Mouse (Mus musculus) MEL (cell line): ENCODE data around the gene Schip1. TPM values are rescaled to one million over a fixed set of nuclear protein-coding genes. Genes with fewer than 3 reads are reported as not detected.

Source experiments
- DNase-seq: peaks from one replicate; pipeline ENCODE4 v3.0.0; 2011; ENCODE audit warnings: low read depth, low spot score
- H3K27ac ChIP-seq: 2 replicates; pipeline ENCODE4 v1.5.1; 2012; ENCODE audit warnings: low read depth, mild to moderate bottlenecking, control low read depth, low read length, moderate library complexity; ENCODE audit not compliant: control insufficient read depth
- H3K27me3 ChIP-seq, 2 experiments: fragments of 150-350 bp in 1 of 2; sonication (generic) in 1 of 2; 2 replicates each; pipeline ENCODE4 v1.6.1; 2012; ENCODE audit warnings: low read length in 2 of 2, mild to moderate bottlenecking in 2 of 2, improper control_type of control experiment in 1 of 2, moderate library complexity in 1 of 2; ENCODE audit not compliant: insufficient read depth in 2 of 2, control insufficient read depth in 1 of 2
- H3K36me3 ChIP-seq, 2 experiments: 2 replicates each; pipeline ENCODE4 v1.6.1; 2012 to 2014; ENCODE audit warnings: low read length in 2 of 2, improper control_type of control experiment in 1 of 2, inconsistent platforms in 1 of 2, mild to moderate bottlenecking in 1 of 2; ENCODE audit not compliant: insufficient read depth in 2 of 2, control insufficient read depth in 1 of 2
- H3K4me1 ChIP-seq, 2 experiments: fragments of 150-350 bp in 1 of 2; sonication (generic) in 1 of 2; 2 replicates each; pipeline ENCODE4 v1.6.1; 2012; ENCODE audit warnings: low read length in 2 of 2, improper control_type of control experiment in 1 of 2, mild to moderate bottlenecking in 1 of 2; ENCODE audit not compliant: insufficient read depth in 2 of 2, control insufficient read depth in 1 of 2
- H3K4me3 ChIP-seq, 2 experiments: fragments of 150-350 bp in 1 of 2; sonication (generic) in 1 of 2; 2 replicates each; pipeline ENCODE4 v1.5.1; 2012; ENCODE audit warnings: low read depth in 2 of 2, low read length in 2 of 2, mild to moderate bottlenecking in 2 of 2, moderate library complexity in 2 of 2, control low read depth in 1 of 2, improper control_type of control experiment in 1 of 2; ENCODE audit not compliant: control insufficient read depth in 1 of 2, insufficient read depth in 1 of 2
- H3K79me2 ChIP-seq: 2 replicates; pipeline ENCODE4 v1.6.1; 2012; ENCODE audit warnings: mild to moderate bottlenecking, low read length, moderate library complexity; ENCODE audit not compliant: control insufficient read depth, poor library complexity, insufficient read depth
- H3K9ac ChIP-seq: 2 replicates; pipeline ENCODE4 v1.6.1; 2012; ENCODE audit warnings: low read depth, mild to moderate bottlenecking, control low read depth, low read length, moderate library complexity; ENCODE audit not compliant: control insufficient read depth, poor library complexity, severe bottlenecking
- H3K9me3 ChIP-seq: fragments of 150-350 bp; sonication (generic); replicated peaks from 2 replicates; pipeline ENCODE4 v1.6.1; 2012; ENCODE audit warnings: mild to moderate bottlenecking, low read length, improper control_type of control experiment, moderate library complexity; ENCODE audit not compliant: insufficient read depth
- CHD1 ChIP-seq: IDR thresholded peaks from 2 replicates; pipeline ENCODE4 v1.6.1; 2012; ENCODE audit warnings: low read depth, mild to moderate bottlenecking, inconsistent platforms, low read length, improper control_type of control experiment
- CTCF ChIP-seq, 3 experiments: IDR thresholded peaks in 2 of 3; conservative IDR thresholded peaks in 1 of 3; 2 replicates each; pipeline ENCODE4 v1.5.1; 2011 to 2012; ENCODE audit warnings: low read length in 3 of 3, low read depth in 2 of 3, mild to moderate bottlenecking in 2 of 3, improper control_type of control experiment in 1 of 3, inconsistent platforms in 1 of 3, mixed read lengths in 1 of 3, moderate library complexity in 1 of 3; ENCODE audit not compliant: control insufficient read depth in 1 of 3, insufficient read depth in 1 of 3, poor library complexity in 1 of 3, severe bottlenecking in 1 of 3
- E2F4 ChIP-seq: IDR thresholded peaks from 2 replicates; pipeline ENCODE4 v1.6.1; 2011; ENCODE audit warnings: low read depth, low read length, improper control_type of control experiment, borderline replicate concordance
- ELF1 ChIP-seq: IDR thresholded peaks from 2 replicates; pipeline ENCODE4 v1.6.1; 2014; ENCODE audit warnings: low read depth, mild to moderate bottlenecking, inconsistent platforms, low read length, improper control_type of control experiment, moderate library complexity
- EP300 ChIP-seq, 2 experiments: IDR thresholded peaks; 2 replicates each; pipeline ENCODE4 v1.6.1; 2011; ENCODE audit warnings: improper control_type of control experiment in 2 of 2, low read length in 2 of 2, low read depth in 1 of 2, mild to moderate bottlenecking in 1 of 2
- GABPA ChIP-seq: IDR thresholded peaks from 2 replicates; pipeline ENCODE4 v1.6.1; 2012; ENCODE audit warnings: low read depth, mild to moderate bottlenecking, inconsistent platforms, low read length, improper control_type of control experiment, moderate library complexity
- GATA1 ChIP-seq: IDR thresholded peaks from 2 replicates; pipeline ENCODE4 v1.6.1; 2011; ENCODE audit warnings: low read depth, low read length, improper control_type of control experiment
- KAT2A ChIP-seq: conservative IDR thresholded peaks from 2 replicates; pipeline ENCODE4 v1.6.1; 2012; ENCODE audit warnings: low read depth, low read length, improper control_type of control experiment, inconsistent platforms
- MAZ ChIP-seq: IDR thresholded peaks from 2 replicates; pipeline ENCODE4 v1.6.1; 2012; ENCODE audit warnings: low read depth, mild to moderate bottlenecking, inconsistent platforms, low read length, improper control_type of control experiment
- MEF2A ChIP-seq: IDR thresholded peaks from 2 replicates; pipeline ENCODE4 v1.6.1; 2014; ENCODE audit warnings: low read depth, mild to moderate bottlenecking, inconsistent platforms, low read length, improper control_type of control experiment; ENCODE audit not compliant: poor library complexity, insufficient replicate concordance, severe bottlenecking; ENCODE audit errors: extremely low read depth
- NRF1 ChIP-seq: IDR thresholded peaks from 2 replicates; pipeline ENCODE4 v1.6.1; 2014; ENCODE audit warnings: low read depth, mild to moderate bottlenecking, inconsistent platforms, low read length, improper control_type of control experiment, moderate library complexity; ENCODE audit not compliant: poor library complexity, insufficient read depth, severe bottlenecking
- POLR2AphosphoS5 ChIP-seq: IDR thresholded peaks from 2 replicates; pipeline ENCODE4 v1.6.1; 2012; ENCODE audit warnings: low read depth, borderline replicate concordance, mild to moderate bottlenecking, inconsistent platforms, low read length, moderate library complexity, mixed read lengths
- SMC3 ChIP-seq: IDR thresholded peaks from 2 replicates; pipeline ENCODE4 v1.6.1; 2011; ENCODE audit warnings: low read depth, low read length, improper control_type of control experiment
- TCF12 ChIP-seq: IDR thresholded peaks from 2 replicates; pipeline ENCODE4 v1.6.1; 2014; ENCODE audit warnings: low read depth, mild to moderate bottlenecking, inconsistent platforms, low read length, improper control_type of control experiment, moderate library complexity
- UBTF ChIP-seq: IDR thresholded peaks from 2 replicates; pipeline ENCODE4 v1.6.1; 2012; ENCODE audit warnings: low read depth, mild to moderate bottlenecking, inconsistent platforms, low read length, improper control_type of control experiment, moderate library complexity, borderline replicate concordance; ENCODE audit not compliant: insufficient read depth
- ZC3H11A ChIP-seq: IDR thresholded peaks from 2 replicates; pipeline ENCODE4 v1.6.1; 2012; ENCODE audit warnings: low read depth, mild to moderate bottlenecking, inconsistent platforms, low read length, improper control_type of control experiment
- ZKSCAN1 ChIP-seq: IDR thresholded peaks from 2 replicates; pipeline ENCODE4 v1.6.1; 2012; ENCODE audit warnings: low read depth, mild to moderate bottlenecking, inconsistent platforms, low read length, improper control_type of control experiment, moderate library complexity
- polyA plus RNA-seq, 2 experiments: library from polyadenylated mRNA; stranded (reverse) in 1 of 2; unstranded in 1 of 2; fragments of >175 nt in 1 of 2; fragments of >200 nt in 1 of 2; gene quantifications; 2 replicates each; pipeline versions ENCODE4 v1.2.1 to v1.2.4; 2012; ENCODE audit warnings: low replicate concordance in 2 of 2, low read depth in 1 of 2; ENCODE audit not compliant: insufficient read length in 2 of 2, insufficient read depth in 1 of 2, missing spikeins in 1 of 2
- total RNA-seq: library from RNA; depleted of rRNA; stranded (reverse); fragments of 300-350 nt; gene quantifications from 2 replicates; pipeline ENCODE4 v1.2.3, GENCODE M21; 2012

Gene Schip1
- total and polyA plus RNA-seq, 3 experiments: 10.1 to 12.4 TPM; not detected in 1

GRCm38 (mm10) chr3:68332515-68332914 lies 267.9 kb downstream of the Schip1 start (continued):
- no peak for TF ChIP-seq NRF1
- TF ChIP-seq EP300 (IDR thresholded peaks at IDR 0.05; ENCODE audit: low read depth in 1 of 2, low read length in 2 of 2): no peak
- TF ChIP-seq MEF2A: no peak
- no peak for TF ChIP-seq CHD1
- no peak for TF ChIP-seq ZC3H11A

- no peaks in the 10 kb centered on the region for H3K9me3 ChIP-seq
- no peak for TF ChIP-seq CHD1
- no peak for TF ChIP-seq POLR2AphosphoS5
- no peak for TF ChIP-seq E2F4
- TF ChIP-seq, all 39 proteins: peak for 0
- no peaks in the 10 kb centered on the region for H3K36me3 ChIP-seq
- no peak overlapping the region for H3K9ac ChIP-seq
- H3K4me3 ChIP-seq: no peak overlapping the region
- no peaks in the 10 kb centered on the region for H3K79me2 ChIP-seq
- H3K4me1 ChIP-seq: no peaks in the 10 kb centered on the region
- no peak for DNase-seq
- no peak overlapping the region for H3K27ac ChIP-seq
- no peaks in the 10 kb centered on the region for H3K27me3 ChIP-seq
Measured at GRCm38 (mm10) chr3:68335501-68335900, 270.9 kb downstream of the Schip1 start.

GRCm38 (mm10) chr3:68350624-68351023 lies 286.0 kb downstream of the Schip1 start:
- Histone ChIP-seq H3K9me3 (no peaks in the 10 kb centered on the region), H3K4me3 (no peak overlapping the region), H3K27ac (no peak overlapping the region), H3K4me1 (no peaks in the 10 kb centered on the region), H3K9ac (no peak overlapping the region), H3K27me3 (no peaks in the 10 kb centered on the region), H3K79me2 (no peaks in the 10 kb centered on the region), H3K36me3 (no peaks in the 10 kb centered on the region)
- no peak for DNase-seq
- TF ChIP-seq GATA1: no peak
- no peak for TF ChIP-seq ELF1
- no peak for TF ChIP-seq MAZ

GRCm38 (mm10) chr3:68351461-68351860 lies 286.9 kb downstream of the Schip1 start:
- Histone ChIP-seq H3K4me3 (no peak overlapping the region), H3K79me2 (no peaks in the 10 kb centered on the region), H3K9me3 (no peaks in the 10 kb centered on the region), H3K36me3 (no peaks in the 10 kb centered on the region), H3K27me3 (no peaks in the 10 kb centered on the region), H3K9ac (no peak overlapping the region), H3K4me1 (no peaks in the 10 kb centered on the region), H3K27ac (no peak overlapping the region)
- DNase-seq: no peak
- TF ChIP-seq TCF12: no peak
- no peak for TF ChIP-seq GATA1
- no peak for TF ChIP-seq CTCF (IDR thresholded peaks at IDR 0.05 in 2 of 3, conservative IDR thresholded peaks at IDR 0.05 in 1 of 3; ENCODE audit: control insufficient read depth in 1 of 3, insufficient read depth in 1 of 3, low read depth in 2 of 3, low read length in 3 of 3, poor library complexity in 1 of 3, severe bottlenecking in 1 of 3)
- no peak for TF ChIP-seq EP300 (IDR thresholded peaks at IDR 0.05; ENCODE audit: low read depth in 1 of 2, low read length in 2 of 2)
- no peak for TF ChIP-seq ZC3H11A
- TF ChIP-seq GABPA: no peak
- no peak for TF ChIP-seq MAZ
- no peak for TF ChIP-seq UBTF
- no peak for TF ChIP-seq KAT2A
- no peak for TF ChIP-seq ZKSCAN1
- TF ChIP-seq ELF1: no peak
- no peak for TF ChIP-seq NRF1
- TF ChIP-seq CHD1: no peak
- TF ChIP-seq SMC3: no peak
- TF ChIP-seq, all 39 proteins: peak for 0
